ENCODE assay signal across 8 mouse cellular contexts in genomic region chr5:123150641-123151040, GRCm38 (mm10). TPM values are rescaled to one million over a fixed set of nuclear protein-coding genes. Genes with fewer than 3 reads are reported as not detected.
DNase-seq lines count a peak whose midpoint lies in the region; ATAC-seq and TF ChIP-seq lines count a peak whose summit lies in the region.

No protein-coding gene starts in this region.

- WGBS in kidney, embryonic 16.5 days, result 20% methylated on average over 7 of the region's 7 CpGs
- 25% methylated on average over 7 of the region's 7 CpGs for WGBS in intestine, embryonic 14.5 days
- WGBS in midbrain, embryonic 13.5 days, result 53% methylated on average over 7 of the region's 7 CpGs

- H3K4me3 ChIP-seq in kidney, embryonic 16.5 days (ENCODE audit: low read length), result peak overlapping the region; percentile 41
- peak overlapping the region; percentile 34 for H3K4me3 ChIP-seq in cortical plate, adult 2 months (ENCODE audit: insufficient read depth, low read length)
- peak overlapping the region; percentile 22; the same call in 1 of the 2 replicates for H3K4me3 ChIP-seq in intestine, embryonic 14.5 days (ENCODE audit: low read depth, low read length)
- H3K4me3 ChIP-seq in midbrain, embryonic 13.5 days (replicated peaks), result peak overlapping the region; percentile 43

- no peak for DNase-seq in kidney, postnatal 4 days
- DNase-seq in intestine, embryonic 14.5 days (ENCODE audit: low spot score), result no peak
- DNase-seq in thymus, postnatal 36 days, result peak; percentile 83 to 93
- DNase-seq in gastrocnemius, postnatal 4 days (ENCODE audit: low spot score in 2 of 2), result no peak
- no peak for DNase-seq in retina, postnatal 1 day

- no peak for TF ChIP-seq CTCF in cortical plate, adult 2 months (IDR thresholded peaks at IDR 0.05; ENCODE audit: extremely low read depth, insufficient read depth, low read length)

- peaks cover 55% of the 10 kb centered on the region for H3K36me3 ChIP-seq in kidney, embryonic 16.5 days (ENCODE audit: insufficient read depth, low read length)
- peaks cover 67% of the 10 kb centered on the region for H3K36me3 ChIP-seq in intestine, embryonic 14.5 days (ENCODE audit: control insufficient read depth, insufficient read depth, low read length)
- H3K36me3 ChIP-seq in midbrain, embryonic 13.5 days, result peaks cover 83% of the 10 kb centered on the region

- H3K27ac ChIP-seq in kidney, embryonic 16.5 days (ENCODE audit: low read length), result peak overlapping the region; percentile 49
- H3K27ac ChIP-seq in cortical plate, adult 2 months (ENCODE audit: insufficient read depth, low read length), result no peak overlapping the region
- no peak overlapping the region for H3K27ac ChIP-seq in intestine, embryonic 14.5 days (ENCODE audit: low read depth)
- H3K27ac ChIP-seq in midbrain, embryonic 13.5 days, result no peak overlapping the region

- H3K4me2 ChIP-seq in kidney, embryonic 16.5 days (replicated peaks; ENCODE audit: low read depth, low read length), result peak overlapping the region; percentile 60
- H3K4me2 ChIP-seq in intestine, embryonic 14.5 days (ENCODE audit: low read length), result peak overlapping the region; percentile 44
- peak overlapping the region; percentile 66 for H3K4me2 ChIP-seq in midbrain, embryonic 13.5 days (replicated peaks)

- H3K9ac ChIP-seq in kidney, embryonic 16.5 days (replicated peaks; ENCODE audit: low read length), result peak overlapping the region; percentile 40
- no peak overlapping the region for H3K9ac ChIP-seq in intestine, embryonic 14.5 days (ENCODE audit: low read length)
- H3K9ac ChIP-seq in midbrain, embryonic 13.5 days (replicated peaks), result peak overlapping the region; percentile 56

- H3K27me3 ChIP-seq in kidney, embryonic 16.5 days (ENCODE audit: insufficient read depth, low read length), result no peaks in the 10 kb centered on the region
- H3K27me3 ChIP-seq in intestine, embryonic 14.5 days (replicated peaks; ENCODE audit: control insufficient read depth, insufficient read depth, low read length), result no peaks in the 10 kb centered on the region
- no peaks in the 10 kb centered on the region for H3K27me3 ChIP-seq in midbrain, embryonic 13.5 days

- peaks cover 33% of the 10 kb centered on the region for H3K4me1 ChIP-seq in kidney, embryonic 16.5 days (ENCODE audit: insufficient read depth, low read length)
- H3K4me1 ChIP-seq in cortical plate, adult 2 months (ENCODE audit: control insufficient read depth, insufficient read depth, low read length), result peaks cover 3% of the 10 kb centered on the region; the same call in 1 of the 2 replicates
- peaks cover 30% of the 10 kb centered on the region for H3K4me1 ChIP-seq in intestine, embryonic 14.5 days (replicated peaks; ENCODE audit: control insufficient read depth, insufficient read depth, low read length)
- peaks cover 54% of the 10 kb centered on the region for H3K4me1 ChIP-seq in midbrain, embryonic 13.5 days (replicated peaks)

- no peak for TF ChIP-seq POLR2A in cortical plate, adult 2 months (IDR thresholded peaks at IDR 0.05; ENCODE audit: extremely low read depth, insufficient read depth, low read length)

- H3K9me3 ChIP-seq in kidney, embryonic 16.5 days (ENCODE audit: low read length), result no peaks in the 10 kb centered on the region
- H3K9me3 ChIP-seq in intestine, embryonic 14.5 days (ENCODE audit: control insufficient read depth, low read length), result no peaks in the 10 kb centered on the region
- H3K9me3 ChIP-seq in midbrain, embryonic 13.5 days, result no peaks in the 10 kb centered on the region

- ATAC-seq in kidney, embryonic 16.5 days (ENCODE audit: low FRiP score, low TSS enrichment), result 0 out of 2 replicates have a peak, but pooled peaks have one; percentile 5
- ATAC-seq in intestine, embryonic 14.5 days (replicated peaks; ENCODE audit: low FRiP score, low TSS enrichment, low read depth), result 0 out of 2 replicates have a peak, but pooled peaks have one; percentile 4
- ATAC-seq in midbrain, embryonic 13.5 days, result 0 out of 2 replicates have a peak, but pooled peaks have one; percentile 3

RNA-seq across cellular contexts. Expression of gene Setd1b, which starts 8.6 kb away (rescaled TPM):
- 8.4 and 11.0 TPM in 2 replicates for polyA plus RNA-seq in kidney, embryonic 16.5 days (2015; fragmentation: Nextera tagmentation; extraction: Ambion mirVana)
- 8.4 and 9.2 TPM in 2 replicates for polyA plus RNA-seq in cortical plate, adult 2 months (2012; rRNA removed)
- 10.3 and 10.6 TPM in 2 replicates for polyA plus RNA-seq in intestine, embryonic 14.5 days (2014; fragmentation: Nextera tagmentation; extraction: Ambion mirVana)
- polyA plus RNA-seq in midbrain, embryonic 13.5 days (2015; fragmentation: Nextera tagmentation; extraction: Ambion mirVana), result 13.3 and 14.1 TPM in 2 replicates
- 10 to 100 TPM; 21.0 to 21.4 TPM for total RNA-seq in gastrocnemius, postnatal 4 days (2021)

RNA-seq across cellular contexts. Expression of gene Rhof, which starts 18.1 kb away (rescaled TPM):
- polyA plus RNA-seq in kidney, embryonic 16.5 days (2015; fragmentation: Nextera tagmentation; extraction: Ambion mirVana), result 3.2 and 3.8 TPM in 2 replicates
- polyA plus RNA-seq in cortical plate, adult 2 months (2012; rRNA removed), result 47.4 and 48.1 TPM in 2 replicates
- polyA plus RNA-seq in intestine, embryonic 14.5 days (2014; fragmentation: Nextera tagmentation; extraction: Ambion mirVana), result 1.5 and 1.9 TPM in 2 replicates
- polyA plus RNA-seq in midbrain, embryonic 13.5 days (2015; fragmentation: Nextera tagmentation; extraction: Ambion mirVana), result 2.6 and 3.3 TPM in 2 replicates
- under 1 TPM; 0.91 to 0.93 TPM for total RNA-seq in gastrocnemius, postnatal 4 days (2021)

RNA-seq across cellular contexts. Expression of gene Psmd9, which starts 18.6 kb away (rescaled TPM):
- 86.9 and 87.9 TPM in 2 replicates for polyA plus RNA-seq in kidney, embryonic 16.5 days (2015; fragmentation: Nextera tagmentation; extraction: Ambion mirVana)
- 27.1 and 27.9 TPM in 2 replicates for polyA plus RNA-seq in cortical plate, adult 2 months (2012; rRNA removed)
- 58.6 and 68.4 TPM in 2 replicates for polyA plus RNA-seq in intestine, embryonic 14.5 days (2014; fragmentation: Nextera tagmentation; extraction: Ambion mirVana)
- 72.2 and 74.0 TPM in 2 replicates for polyA plus RNA-seq in midbrain, embryonic 13.5 days (2015; fragmentation: Nextera tagmentation; extraction: Ambion mirVana)
- 10 to 100 TPM; 28.3 to 32.2 TPM for total RNA-seq in gastrocnemius, postnatal 4 days (2021)

RNA-seq across cellular contexts. Expression of gene Hpd, which starts 31.9 kb away (rescaled TPM):
- polyA plus RNA-seq in kidney, embryonic 16.5 days (2015; fragmentation: Nextera tagmentation; extraction: Ambion mirVana), result 0.23 and 0.29 TPM in 2 replicates
- polyA plus RNA-seq in cortical plate, adult 2 months (2012; rRNA removed), result not detected in 2 replicates
- polyA plus RNA-seq in intestine, embryonic 14.5 days (2014; fragmentation: Nextera tagmentation; extraction: Ambion mirVana), result 1.3 and 1.9 TPM in 2 replicates
- polyA plus RNA-seq in midbrain, embryonic 13.5 days (2015; fragmentation: Nextera tagmentation; extraction: Ambion mirVana), result not detected in 2 replicates
- total RNA-seq in gastrocnemius, postnatal 4 days (2021), result 1 to 10 TPM in 1 of 2 experiments, under 1 TPM in 1; 0.42 to 2.4 TPM

Comparison
In these comparisons a context has a peak if more than half of its experiments do, and no peak if none do; other contexts are left out.
1. DNase-seq: peak in thymus, postnatal 36 days (2 of 2); none in kidney, postnatal 4 days (0 of 2), intestine, embryonic 14.5 days (single experiment), gastrocnemius, postnatal 4 days (0 of 2) and retina, postnatal 1 day (single experiment).
2. RNA of gene Rhof, which starts 18.1 kb away (polyA plus RNA-seq): 47.4 to 48.1 TPM in cortical plate, adult 2 months; 2.6 to 3.3 TPM in midbrain, embryonic 13.5 days, 3.2 to 3.8 TPM in kidney, embryonic 16.5 days and 1.5 to 1.9 TPM in intestine, embryonic 14.5 days; every median in the first group is over 10 times any median in the second.
3. Peak in every context shown above with its lines, with median percentiles within 50 percentile points of each other: ATAC-seq, H3K4me2 ChIP-seq and H3K4me3 ChIP-seq.